Mouse (Mus musculus): Measurements from ENCODE around the gene Syt3. TPM values are rescaled to one million over a fixed set of nuclear protein-coding genes. Genes with fewer than 3 reads are reported as not detected.

Gene Syt3
- total and polyA plus RNA-seq, 3 experiments = 0.02 TPM; not detected in 2

- ATAC-seq (ENCODE audit: extremely low read depth, insufficient number of reproducible peaks, low FRiP score, poor library complexity, severe bottlenecking) (no peak), DNase-seq (ENCODE audit: low spot score) (no peak)
- no peaks in the 10 kb centered on the region for H3K9me3 ChIP-seq (replicated peaks)
- H3K4me1 ChIP-seq (ENCODE audit: insufficient read depth, low read depth, low read length) = no peaks in the 10 kb centered on the region; the same call in 1 of the 2 replicates
- no peak overlapping the region for H3K4me3 ChIP-seq (ENCODE audit: low read depth, low read length)
- no peak for TF ChIP-seq GATA1 (IDR thresholded peaks at IDR 0.05; ENCODE audit: borderline replicate concordance, low read length)
- no peak for TF ChIP-seq CTCF (IDR thresholded peaks at IDR 0.05; ENCODE audit: low read depth, low read length)
- TF ChIP-seq TAL1 (conservative IDR thresholded peaks at IDR 0.05; ENCODE audit: low read depth, low read length) = no peak
- TF ChIP-seq POLR2AphosphoS5 (IDR thresholded peaks at IDR 0.05; ENCODE audit: insufficient replicate concordance, low read depth, low read length) = no peak
- no peak for TF ChIP-seq GATA2 (IDR thresholded peaks at IDR 0.05; ENCODE audit: borderline replicate concordance, low read depth, low read length)
- peaks cover 17% of the 10 kb centered on the region for H3K27me3 ChIP-seq (ENCODE audit: insufficient read depth, low read length)
- H3K36me3 ChIP-seq (replicated peaks) = no peaks in the 10 kb centered on the region
Measured at GRCm38 (mm10) chr7:44413307-44413706, 29.4 kb downstream of the Syt3 start.

GRCm38 (mm10) chr7:44427666-44428065 lies 43.8 kb downstream of the Syt3 start:
- TF ChIP-seq GATA1 (IDR thresholded peaks at IDR 0.05; ENCODE audit: borderline replicate concordance, low read length) (no peak), POLR2AphosphoS5 (IDR thresholded peaks at IDR 0.05; ENCODE audit: insufficient replicate concordance, low read depth, low read length) (no peak), TAL1 (conservative IDR thresholded peaks at IDR 0.05; ENCODE audit: low read depth, low read length) (no peak), GATA2 (IDR thresholded peaks at IDR 0.05; ENCODE audit: borderline replicate concordance, low read depth, low read length) (no peak), CTCF (IDR thresholded peaks at IDR 0.05; ENCODE audit: low read depth, low read length) (no peak)
- no peaks in the 10 kb centered on the region for H3K36me3 ChIP-seq (replicated peaks)
- no peak for ATAC-seq (ENCODE audit: extremely low read depth, insufficient number of reproducible peaks, low FRiP score, poor library complexity, severe bottlenecking)
- no peaks in the 10 kb centered on the region for H3K9me3 ChIP-seq (replicated peaks)
- DNase-seq (ENCODE audit: low spot score) = no peak
- peaks cover 32% of the 10 kb centered on the region for H3K27me3 ChIP-seq (ENCODE audit: insufficient read depth, low read length)
- H3K4me3 ChIP-seq (ENCODE audit: low read depth, low read length) = no peak overlapping the region
- H3K4me1 ChIP-seq (ENCODE audit: insufficient read depth, low read depth, low read length) = no peaks in the 10 kb centered on the region

- Histone ChIP-seq H3K4me3 (ENCODE audit: low read depth, low read length) (no peak overlapping the region), H3K9me3 (replicated peaks) (no peaks in the 10 kb centered on the region), H3K36me3 (replicated peaks) (no peaks in the 10 kb centered on the region), H3K27me3 (ENCODE audit: insufficient read depth, low read length) (peaks cover 32% of the 10 kb centered on the region), H3K4me1 (ENCODE audit: insufficient read depth, low read depth, low read length) (peaks cover 2% of the 10 kb centered on the region)
- DNase-seq (ENCODE audit: low spot score) (no peak), ATAC-seq (ENCODE audit: extremely low read depth, insufficient number of reproducible peaks, low FRiP score, poor library complexity, severe bottlenecking) (no peak)
- no peak for TF ChIP-seq GATA2 (IDR thresholded peaks at IDR 0.05; ENCODE audit: borderline replicate concordance, low read depth, low read length)
- TF ChIP-seq TAL1 (conservative IDR thresholded peaks at IDR 0.05; ENCODE audit: low read depth, low read length) = no peak
- no peak for TF ChIP-seq POLR2AphosphoS5 (IDR thresholded peaks at IDR 0.05; ENCODE audit: insufficient replicate concordance, low read depth, low read length)
- TF ChIP-seq GATA1 (IDR thresholded peaks at IDR 0.05; ENCODE audit: borderline replicate concordance, low read length) = no peak
- no peak for TF ChIP-seq CTCF (IDR thresholded peaks at IDR 0.05; ENCODE audit: low read depth, low read length)
Measured at GRCm38 (mm10) chr7:44428171-44428950, 44.5 kb downstream of the Syt3 start.

GRCm38 (mm10) chr7:44428968-44429521 lies 45.1 kb downstream of the Syt3 start, which contains the start of gene Lrrc4b:
Gene Lrrc4b (plus strand): TSS chr7:44429018.
- Histone ChIP-seq H3K4me3 (ENCODE audit: low read depth, low read length) (no peak within 1 kb of the TSS), H3K27me3 (ENCODE audit: insufficient read depth, low read length) (peaks cover 32% of the 10 kb centered on the region)

GRCm38 (mm10) chr7:44429534-44430488 lies 45.9 kb downstream of the Syt3 start:
- peaks cover 6% of the 10 kb centered on the region for H3K4me1 ChIP-seq (ENCODE audit: insufficient read depth, low read depth, low read length)
- H3K9me3 ChIP-seq (replicated peaks) = no peaks in the 10 kb centered on the region
- no peaks in the 10 kb centered on the region for H3K36me3 ChIP-seq (replicated peaks)
- DNase-seq (ENCODE audit: low spot score) = no peak
- no peak overlapping the region for H3K4me3 ChIP-seq (ENCODE audit: low read depth, low read length)
- TF ChIP-seq GATA1 (IDR thresholded peaks at IDR 0.05; ENCODE audit: borderline replicate concordance, low read length) (no peak), CTCF (IDR thresholded peaks at IDR 0.05; ENCODE audit: low read depth, low read length) (no peak), GATA2 (IDR thresholded peaks at IDR 0.05; ENCODE audit: borderline replicate concordance, low read depth, low read length) (no peak), TAL1 (conservative IDR thresholded peaks at IDR 0.05; ENCODE audit: low read depth, low read length) (no peak), POLR2AphosphoS5 (IDR thresholded peaks at IDR 0.05; ENCODE audit: insufficient replicate concordance, low read depth, low read length) (no peak)
- peaks cover 34% of the 10 kb centered on the region for H3K27me3 ChIP-seq (ENCODE audit: insufficient read depth, low read length)
- ATAC-seq (ENCODE audit: extremely low read depth, insufficient number of reproducible peaks, low FRiP score, poor library complexity, severe bottlenecking) = no peak

More at GRCm38 (mm10) chr7:44428968-44429521, 45.1 kb downstream of the Syt3 start, which contains the start of gene Lrrc4b:
- H3K36me3 ChIP-seq (replicated peaks) = no peaks in the 10 kb centered on the region
- TF ChIP-seq POLR2AphosphoS5 (IDR thresholded peaks at IDR 0.05; ENCODE audit: insufficient replicate concordance, low read depth, low read length) (no peak), GATA2 (IDR thresholded peaks at IDR 0.05; ENCODE audit: borderline replicate concordance, low read depth, low read length) (no peak), GATA1 (IDR thresholded peaks at IDR 0.05; ENCODE audit: borderline replicate concordance, low read length) (no peak), CTCF (IDR thresholded peaks at IDR 0.05; ENCODE audit: low read depth, low read length) (no peak), TAL1 (conservative IDR thresholded peaks at IDR 0.05; ENCODE audit: low read depth, low read length) (no peak)
- no peaks in the 10 kb centered on the region for H3K9me3 ChIP-seq (replicated peaks)
- DNase-seq (ENCODE audit: low spot score) (no peak), ATAC-seq (ENCODE audit: extremely low read depth, insufficient number of reproducible peaks, low FRiP score, poor library complexity, severe bottlenecking) (no peak)
- peaks cover 6% of the 10 kb centered on the region for H3K4me1 ChIP-seq (ENCODE audit: insufficient read depth, low read depth, low read length)
